Mouse (Mus musculus): ENCODE data around the gene Apoc1. TPM values are rescaled to one million over a fixed set of nuclear protein-coding genes. Genes with fewer than 3 reads are reported as not detected.

The Apoc1 gene
- polyA plus RNA-seq, 1 experiment from 2014 or later = 197 TPM

GRCm38 (mm10) chr7:19664455-19664954 lies 28.0 kb downstream of the Apoc1 start:
- under 1% methylated on average over 35 of the region's 37 CpGs for WGBS (ENCODE audit: insufficient replicate concordance)

GRCm38 (mm10) chr7:19663940-19664339 lies 28.5 kb downstream of the Apoc1 start:
- Histone ChIP-seq H3K36me3 (peaks cover 42% of the 10 kb centered on the region), H3K4me2 (peak overlapping the region; percentile 85), H3K9ac (peak overlapping the region; percentile 97), H3K27me3 (replicated peaks) (no peaks in the 10 kb centered on the region; the same call in 1 of the 2 replicates), H3K4me1 (peaks cover 41% of the 10 kb centered on the region), H3K9me3 (replicated peaks) (no peaks in the 10 kb centered on the region), H3K27ac (peak overlapping the region; percentile 95), H3K4me3 (peak overlapping the region; percentile 99)
- WGBS (ENCODE audit: insufficient replicate concordance) = 10% methylated on average over 8 of the region's 8 CpGs
- no peak for ATAC-seq

More at GRCm38 (mm10) chr7:19664455-19664954, 28.0 kb downstream of the Apoc1 start:
- peaks cover 36% of the 10 kb centered on the region for H3K36me3 ChIP-seq
- peak overlapping the region; percentile 85 for H3K4me2 ChIP-seq
- peak overlapping the region; percentile 99 for H3K4me3 ChIP-seq
- H3K27me3 ChIP-seq (replicated peaks) = no peaks in the 10 kb centered on the region; the same call in 1 of the 2 replicates
- peak overlapping the region; percentile 97 for H3K9ac ChIP-seq
- H3K27ac ChIP-seq = peak overlapping the region; percentile 95
- H3K4me1 ChIP-seq = peaks cover 46% of the 10 kb centered on the region
- H3K9me3 ChIP-seq (replicated peaks) = no peaks in the 10 kb centered on the region
- ATAC-seq = peak; percentile 59

DNA sequence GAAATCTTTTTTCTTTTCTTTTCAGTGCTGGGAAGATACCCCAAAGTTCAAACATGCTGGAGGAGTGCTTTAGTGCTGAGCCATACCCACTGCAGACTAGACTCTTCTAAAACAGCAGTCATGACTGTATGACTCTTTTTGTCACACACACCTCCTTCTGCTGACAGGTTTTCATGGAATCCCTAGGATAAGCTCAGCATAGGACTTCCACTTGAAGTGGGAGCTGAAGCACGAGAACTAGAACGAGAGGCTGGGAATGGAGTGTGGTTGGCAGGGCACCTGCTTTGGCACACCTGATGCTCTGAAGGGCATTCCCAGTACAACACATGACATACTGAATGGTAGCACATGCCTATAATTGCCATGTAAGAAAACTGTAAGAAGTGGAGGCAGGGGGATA lies 39.8 kb downstream of the Apoc1 start:
- 85% methylated on average over 2 of the region's 2 CpGs for WGBS (ENCODE audit: insufficient replicate concordance)
- no peak overlapping the region for H3K27ac ChIP-seq
- no peak overlapping the region for H3K4me2 ChIP-seq
- H3K27me3 ChIP-seq (replicated peaks) = no peaks in the 10 kb centered on the region
- no peak overlapping the region for H3K4me3 ChIP-seq
- ATAC-seq = no peak
- peaks cover 22% of the 10 kb centered on the region for H3K4me1 ChIP-seq
- H3K9ac ChIP-seq = no peak overlapping the region
- H3K36me3 ChIP-seq = peaks cover 93% of the 10 kb centered on the region
- H3K9me3 ChIP-seq (replicated peaks) = no peaks in the 10 kb centered on the region

DNA sequence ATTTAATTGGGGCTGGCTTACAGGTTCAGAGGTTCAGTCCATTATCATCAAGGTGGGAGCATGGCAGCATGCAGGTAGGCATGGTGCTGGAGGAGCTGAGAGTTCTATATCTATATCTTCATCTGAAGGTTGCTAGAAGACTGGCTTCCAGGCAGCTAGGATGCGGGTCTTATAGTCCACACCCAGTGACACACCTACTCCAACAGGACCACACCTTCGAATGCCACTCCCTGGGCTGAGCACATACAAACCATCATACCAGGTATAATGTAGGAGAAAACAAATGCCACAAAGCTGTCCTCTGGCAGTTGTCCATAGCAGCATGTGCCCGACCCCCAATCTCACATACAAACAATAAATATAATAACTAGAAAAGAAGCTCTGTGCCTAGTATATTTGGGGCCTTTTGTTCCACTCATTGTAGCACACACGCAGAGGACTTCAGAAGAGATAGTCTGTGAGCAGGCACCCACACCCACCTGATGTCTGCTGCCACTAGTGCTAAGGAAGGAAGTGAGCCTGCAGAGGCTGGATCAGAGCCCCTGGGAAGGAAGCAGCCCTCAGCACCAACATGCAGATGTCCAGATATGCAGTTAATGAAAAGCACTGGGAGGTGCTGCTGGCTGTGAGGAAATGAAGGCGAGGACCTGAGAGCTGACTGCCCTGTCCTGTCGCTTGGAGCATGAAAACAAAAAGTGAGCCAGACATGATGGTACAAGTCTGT lies 41.2 kb downstream of the Apoc1 start:
- peak overlapping the region; percentile 36; the same call in 1 of the 2 replicates for H3K9ac ChIP-seq
- H3K4me3 ChIP-seq = no peak overlapping the region
- peak; percentile 63; the same call in 1 of the 2 replicates for ATAC-seq
- H3K4me2 ChIP-seq = peak overlapping the region; percentile 38
- WGBS (ENCODE audit: insufficient replicate concordance) = 47% methylated on average over 6 of the region's 6 CpGs
- H3K27ac ChIP-seq = peak overlapping the region; percentile 61
- H3K9me3 ChIP-seq (replicated peaks) = no peaks in the 10 kb centered on the region
- no peaks in the 10 kb centered on the region for H3K27me3 ChIP-seq (replicated peaks)
- H3K36me3 ChIP-seq = peaks cover 91% of the 10 kb centered on the region
- H3K4me1 ChIP-seq = peaks cover 22% of the 10 kb centered on the region

DNA sequence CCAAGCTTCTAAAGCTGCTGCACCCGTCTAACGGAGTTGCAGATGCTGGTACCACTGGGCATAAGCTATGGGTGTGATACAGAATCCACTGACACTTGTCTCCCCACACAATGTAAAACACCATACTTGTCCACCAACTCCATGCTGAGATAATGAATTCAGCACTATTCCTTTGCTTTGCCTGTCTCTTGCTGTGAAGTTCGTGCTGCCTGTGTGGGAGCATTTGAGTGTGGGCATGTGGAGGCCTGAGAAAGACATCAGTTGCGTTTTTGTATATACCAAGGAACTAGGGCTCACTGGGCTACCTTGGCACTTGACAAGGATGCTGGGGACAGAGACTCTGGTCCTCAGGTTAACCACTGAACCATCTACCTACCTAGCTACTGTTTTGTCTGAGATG lies 51.2 kb downstream of the Apoc1 start:
- H3K9ac ChIP-seq = no peak overlapping the region
- H3K4me1 ChIP-seq = no peaks in the 10 kb centered on the region
- H3K27me3 ChIP-seq (replicated peaks) = no peaks in the 10 kb centered on the region
- no peak overlapping the region for H3K4me2 ChIP-seq
- H3K9me3 ChIP-seq (replicated peaks) = no peaks in the 10 kb centered on the region
- 91% methylated on average over 4 of the region's 4 CpGs for WGBS (ENCODE audit: insufficient replicate concordance)
- H3K36me3 ChIP-seq = peaks cover 100% of the 10 kb centered on the region
- ATAC-seq = no peak
- no peak overlapping the region for H3K4me3 ChIP-seq
- H3K27ac ChIP-seq = no peak overlapping the region

Other genes with a start within 250 kb of the Apoc1 start
- gene Mark4, start 233.8 kb downstream of the Apoc1 start, polyA plus RNA-seq (2016; fragmentation: Nextera tagmentation; extraction: Ambion mirVana) = 3.8 and 4.2 TPM in 2 replicates
- gene Exoc3l2, start 229.3 kb downstream of the Apoc1 start, polyA plus RNA-seq (2016; fragmentation: Nextera tagmentation; extraction: Ambion mirVana) = 3.6 and 3.9 TPM in 2 replicates
- gene Bloc1s3, start 184.3 kb downstream of the Apoc1 start, polyA plus RNA-seq (2016; fragmentation: Nextera tagmentation; extraction: Ambion mirVana) = 2.1 TPM in 2 replicates
- gene Trappc6a, start 184.3 kb downstream of the Apoc1 start, polyA plus RNA-seq (2016; fragmentation: Nextera tagmentation; extraction: Ambion mirVana) = 68.4 and 68.6 TPM in 2 replicates
- gene Nkpd1, start 174.8 kb downstream of the Apoc1 start, polyA plus RNA-seq (2016; fragmentation: Nextera tagmentation; extraction: Ambion mirVana) = not detected in 2 replicates
- gene Ppp1r37, start 129.6 kb downstream of the Apoc1 start, polyA plus RNA-seq (2016; fragmentation: Nextera tagmentation; extraction: Ambion mirVana) = 19.1 and 20.2 TPM in 2 replicates
- gene Zfp296, start 115.4 kb downstream of the Apoc1 start, polyA plus RNA-seq (2016; fragmentation: Nextera tagmentation; extraction: Ambion mirVana) = 1.5 TPM in 2 replicates
- gene Gemin7, start 115.1 kb downstream of the Apoc1 start, polyA plus RNA-seq (2016; fragmentation: Nextera tagmentation; extraction: Ambion mirVana) = 101 TPM in 2 replicates
- 23.9 and 24.2 TPM in 2 replicates for gene Clasrp, start 88.2 kb downstream of the Apoc1 start, polyA plus RNA-seq (2016; fragmentation: Nextera tagmentation; extraction: Ambion mirVana)
- gene Relb, start 63.2 kb downstream of the Apoc1 start, polyA plus RNA-seq (2016; fragmentation: Nextera tagmentation; extraction: Ambion mirVana) = 1.9 and 2.6 TPM in 2 replicates
- 75.1 and 75.2 TPM in 2 replicates for gene Clptm1, start 27.6 kb downstream of the Apoc1 start, polyA plus RNA-seq (2016; fragmentation: Nextera tagmentation; extraction: Ambion mirVana)
- 389 and 406 TPM in 2 replicates for gene Apoc2, start 14.7 kb downstream of the Apoc1 start, polyA plus RNA-seq (2016; fragmentation: Nextera tagmentation; extraction: Ambion mirVana)
- gene Gm44805, start 11.2 kb downstream of the Apoc1 start, polyA plus RNA-seq (2016; fragmentation: Nextera tagmentation; extraction: Ambion mirVana) = 2.7 and 4.9 TPM in 2 replicates
- gene Apoc4, start 11.2 kb downstream of the Apoc1 start, polyA plus RNA-seq (2016; fragmentation: Nextera tagmentation; extraction: Ambion mirVana) = 15.4 and 18.1 TPM in 2 replicates
- gene Apoe, start 6.5 kb upstream of the Apoc1 start, polyA plus RNA-seq (2016; fragmentation: Nextera tagmentation; extraction: Ambion mirVana) = 1,254 and 1,289 TPM in 2 replicates
- gene Tomm40, start 22.8 kb upstream of the Apoc1 start, polyA plus RNA-seq (2016; fragmentation: Nextera tagmentation; extraction: Ambion mirVana) = 188 and 207 TPM in 2 replicates
- 31.9 and 34.4 TPM in 2 replicates for gene Nectin2, start 57.8 kb upstream of the Apoc1 start, polyA plus RNA-seq (2016; fragmentation: Nextera tagmentation; extraction: Ambion mirVana)
- gene Bcam, start 78.4 kb upstream of the Apoc1 start, polyA plus RNA-seq (2016; fragmentation: Nextera tagmentation; extraction: Ambion mirVana) = 11.1 and 11.3 TPM in 2 replicates
- gene Cblc, start 104.1 kb upstream of the Apoc1 start, polyA plus RNA-seq (2016; fragmentation: Nextera tagmentation; extraction: Ambion mirVana) = 0.95 and 1.0 TPM in 2 replicates
- gene Bcl3, start 130.1 kb upstream of the Apoc1 start, polyA plus RNA-seq (2016; fragmentation: Nextera tagmentation; extraction: Ambion mirVana) = 3.7 and 5.4 TPM in 2 replicates
- gene Gm19345, start 159.3 kb upstream of the Apoc1 start, polyA plus RNA-seq (2016; fragmentation: Nextera tagmentation; extraction: Ambion mirVana) = not detected in 2 replicates
- gene Ceacam16, start 168.6 kb upstream of the Apoc1 start, polyA plus RNA-seq (2016; fragmentation: Nextera tagmentation; extraction: Ambion mirVana) = not detected in 2 replicates
- gene Ceacam19, start 195.3 kb upstream of the Apoc1 start, polyA plus RNA-seq (2016; fragmentation: Nextera tagmentation; extraction: Ambion mirVana) = not detected in 2 replicates
- 3.6 and 3.9 TPM in 2 replicates for gene Pvr, start 228.5 kb upstream of the Apoc1 start, polyA plus RNA-seq (2016; fragmentation: Nextera tagmentation; extraction: Ambion mirVana)

All from liver, embryonic 12.5 days (tissue).